In genomic region chr6:97509434-97509833, GRCm38 (mm10) we compare ENCODE assay signal across 21 mouse cellular contexts.
A peak's percentile ranks its signal among the peaks of the same experiment; 100 is the strongest.
DNase-seq lines count a peak whose midpoint lies in the region; ATAC-seq and TF ChIP-seq lines count a peak whose summit lies in the region.
"Had no signal": no experiment of that assay in that cellular context is flagged by ENCODE, and none has a peak within 500 bp of the region (broad histone marks: within the 10 kb centered on the region; RNA-seq: fewer than 3 reads in every experiment).

No protein-coding gene starts in this region.

- no peaks in the 10 kb centered on the region for H3K27me3 ChIP-seq in kidney, embryonic 16.5 days (ENCODE audit: insufficient read depth, low read length)
- H3K27me3 ChIP-seq: embryonic facial prominence, embryonic 15.5 days; liver, embryonic 15.5 days had no signal

- no peak overlapping the region for H3K4me2 ChIP-seq in kidney, embryonic 16.5 days (replicated peaks; ENCODE audit: low read depth, low read length)
- H3K4me2 ChIP-seq: embryonic facial prominence, embryonic 15.5 days; hindbrain, embryonic 14.5 days; limb, embryonic 13.5 days; liver, embryonic 15.5 days; midbrain, embryonic 11.5 days had no signal

- no peak for ATAC-seq in kidney, embryonic 16.5 days (ENCODE audit: low FRiP score, low TSS enrichment)
- ATAC-seq: activated CD4-positive, CD25-positive, alpha-beta regulatory T cell, adult 4 months; CD4-positive, CD25-positive, alpha-beta regulatory T cell, adult 4 months; forebrain, embryonic 16.5 days had no signal

- intact Hi-C loops in gastrocnemius, adult 2 months (cut with DNase I), result no loop called here
- intact Hi-C loops in gastrocnemius, postnatal 14 days (cut with DNase I; ENCODE audit: low total_unique reads), result no loop called here

- H3K4me1 ChIP-seq in kidney, embryonic 16.5 days (ENCODE audit: insufficient read depth, low read length), result peaks cover 21% of the 10 kb centered on the region
- H3K4me1 ChIP-seq: liver, embryonic 15.5 days had no signal

- H3K36me3 ChIP-seq in kidney, embryonic 16.5 days (ENCODE audit: insufficient read depth, low read length), result no peaks in the 10 kb centered on the region
- H3K36me3 ChIP-seq: embryonic facial prominence, embryonic 15.5 days; limb, embryonic 13.5 days; liver, embryonic 15.5 days had no signal

- no peak for TF ChIP-seq CTCF in gastrocnemius, adult 2 months (IDR thresholded peaks at IDR 0.05)

- peak overlapping the region; percentile 43 for H3K4me3 ChIP-seq in gastrocnemius, adult 2 months
- no peak overlapping the region for H3K4me3 ChIP-seq in kidney, embryonic 16.5 days (ENCODE audit: low read length)
- H3K4me3 ChIP-seq: embryonic facial prominence, embryonic 15.5 days; limb, embryonic 13.5 days; liver, embryonic 15.5 days had no signal

- WGBS in kidney, embryonic 16.5 days, result 86% methylated on average over 10 of the region's 10 CpGs

- no peak overlapping the region for H3K9ac ChIP-seq in kidney, embryonic 16.5 days (replicated peaks; ENCODE audit: low read length)
- H3K9ac ChIP-seq: embryonic facial prominence, embryonic 15.5 days; hindbrain, embryonic 14.5 days; limb, embryonic 13.5 days; liver, embryonic 15.5 days had no signal

- no peaks in the 10 kb centered on the region for H3K9me3 ChIP-seq in kidney, embryonic 16.5 days (ENCODE audit: low read length)
- H3K9me3 ChIP-seq: embryonic facial prominence, embryonic 15.5 days; limb, embryonic 13.5 days; liver, embryonic 15.5 days had no signal

- peak overlapping the region; percentile 56 for H3K27ac ChIP-seq in gastrocnemius, adult 2 months
- H3K27ac ChIP-seq in kidney, embryonic 16.5 days (ENCODE audit: low read length), result no peak overlapping the region
- H3K27ac ChIP-seq: embryonic facial prominence, embryonic 15.5 days; hindbrain, embryonic 14.5 days; limb, embryonic 13.5 days; liver, embryonic 15.5 days had no signal

- no peak for DNase-seq in gastrocnemius, adult 2 months
- DNase-seq in gastrocnemius, postnatal 14 days, result no peak
- peak; percentile 48 for DNase-seq in kidney, adult 11 months
- peak; percentile 60 for DNase-seq in lung, postnatal 10 days
- DNase-seq in lung, postnatal 14 days, result no peak
- no peak for DNase-seq in left cerebral cortex, adult 9 months (ENCODE audit: low spot score in 2 of 2)
- DNase-seq: adrenal gland, postnatal 25 days; cerebellum, adult 11-12 months; cerebellum, postnatal 25 days; embryo, embryonic 11 days; retina, postnatal 1 day; thymus, postnatal 25 days had no signal

Comparison
In these comparisons a context has a peak if more than half of its experiments do, and no peak if none do; other contexts are left out.
1. DNase-seq: peak in kidney, adult 11 months (single experiment) and lung, postnatal 10 days (single experiment); none in gastrocnemius, adult 2 months (single experiment), gastrocnemius, postnatal 14 days (single experiment), lung, postnatal 14 days (single experiment) and left cerebral cortex, adult 9 months (0 of 2).